Mouse (Mus musculus) right cerebral cortex, postnatal 10 days (tissue): ENCODE data around the gene Sgms1.

Source experiments
- DNase-seq, 2 experiments: peaks; one replicate each; pipeline ENCODE4 v3.0.0; 2021; ENCODE audit warnings: low spot score in 2 of 2

Gene Sgms1

DNA sequence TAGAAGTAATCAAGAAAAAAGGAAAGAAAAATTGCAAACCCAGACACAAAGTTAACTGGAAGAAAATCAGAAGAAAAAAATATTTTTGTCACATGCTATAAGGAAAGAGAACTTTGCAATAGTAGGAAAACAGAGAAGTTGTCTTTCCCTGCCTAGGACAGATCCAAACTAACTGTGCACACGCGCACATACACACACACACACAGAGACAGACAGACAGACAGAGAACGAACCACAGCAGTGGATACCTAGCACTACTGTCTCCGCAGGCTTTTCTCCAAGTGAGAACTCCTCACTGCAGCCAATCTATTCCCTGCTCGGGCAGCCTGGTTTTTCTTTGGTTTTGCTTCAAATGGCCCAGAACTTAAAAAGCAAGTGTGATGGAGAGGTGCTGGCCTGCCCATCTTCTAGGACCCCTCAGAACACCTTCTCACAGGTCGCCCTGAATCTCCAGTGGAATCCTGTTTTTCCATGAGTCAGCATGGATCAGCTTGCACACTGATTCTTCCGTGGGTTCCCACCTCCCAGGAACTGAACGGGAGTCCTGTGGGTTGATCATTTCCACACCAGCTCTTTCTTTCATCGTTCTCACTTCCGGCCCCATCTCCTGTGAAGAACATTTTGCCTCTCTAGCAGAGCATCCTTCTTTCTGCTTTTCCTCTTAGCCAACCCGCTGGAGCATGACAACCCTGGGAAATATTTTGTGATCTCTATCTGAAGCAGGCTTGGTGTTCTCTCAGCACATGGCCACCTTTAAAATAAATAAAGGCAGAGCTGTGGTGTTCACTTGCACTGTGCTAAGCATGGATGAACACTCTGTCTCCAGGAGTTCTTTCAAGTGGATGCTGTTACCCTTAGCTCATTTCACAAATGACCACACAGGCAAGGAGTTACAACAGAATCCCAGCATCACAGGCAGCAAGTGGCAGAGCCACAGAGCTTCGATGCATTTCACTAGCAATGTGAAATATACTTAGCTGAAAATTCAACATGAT lies 96.4 kb downstream of the Sgms1 start:
- no peak for DNase-seq

DNA sequence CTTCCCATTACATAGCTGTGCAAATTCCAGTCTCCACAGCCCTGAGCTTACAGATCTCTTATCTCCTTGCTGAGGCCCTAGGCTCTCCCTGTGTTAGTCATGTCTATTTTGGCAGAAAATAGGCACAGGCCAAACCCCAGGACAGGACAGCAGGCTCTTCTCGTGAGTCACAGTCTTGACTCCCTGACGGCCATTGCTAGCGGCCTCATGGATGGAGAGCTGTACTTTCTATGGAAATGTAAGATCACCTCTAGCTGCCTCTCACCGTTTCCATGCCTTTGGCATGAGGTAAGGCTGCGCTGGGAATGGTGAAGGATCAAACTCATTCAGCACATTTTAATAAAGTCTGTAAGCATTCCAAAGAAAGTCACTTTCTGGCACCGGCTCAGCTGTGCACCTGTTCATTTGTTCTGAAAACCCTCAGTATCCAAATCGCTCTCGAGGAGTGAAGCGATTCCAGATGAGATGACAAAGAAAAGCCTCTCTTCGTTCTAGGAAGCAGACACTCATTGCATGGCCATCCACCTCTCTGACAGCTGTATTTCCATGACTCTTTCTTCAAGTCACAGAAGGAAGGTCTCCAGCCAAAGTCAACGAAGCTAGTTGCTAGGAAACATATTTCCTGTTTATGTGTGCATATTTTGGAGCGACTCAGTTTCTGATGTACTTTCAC lies 97.3 kb downstream of the Sgms1 start:
- DNase-seq, result peak in 1 of 2 experiments; percentile 34

DNA sequence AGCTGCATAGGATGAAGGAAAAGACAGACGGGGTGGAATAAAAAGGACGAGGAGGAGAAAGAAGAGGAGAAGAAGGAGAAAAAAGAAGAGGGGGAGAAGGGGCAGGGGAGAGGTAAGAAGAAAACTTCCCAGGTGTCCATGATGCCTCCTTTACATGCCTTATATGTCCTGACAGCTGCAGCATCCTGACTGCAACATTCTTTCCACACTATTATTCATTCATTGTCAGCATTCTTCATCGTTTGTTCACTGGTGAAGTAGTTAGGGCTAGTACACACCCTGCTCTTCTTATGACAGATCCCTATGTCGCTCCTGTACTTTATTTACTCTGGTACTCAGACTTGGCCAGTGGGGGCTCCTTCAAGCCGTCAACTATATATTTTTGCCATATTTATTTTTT lies 98.4 kb downstream of the Sgms1 start:
- DNase-seq, result no peak

DNA sequence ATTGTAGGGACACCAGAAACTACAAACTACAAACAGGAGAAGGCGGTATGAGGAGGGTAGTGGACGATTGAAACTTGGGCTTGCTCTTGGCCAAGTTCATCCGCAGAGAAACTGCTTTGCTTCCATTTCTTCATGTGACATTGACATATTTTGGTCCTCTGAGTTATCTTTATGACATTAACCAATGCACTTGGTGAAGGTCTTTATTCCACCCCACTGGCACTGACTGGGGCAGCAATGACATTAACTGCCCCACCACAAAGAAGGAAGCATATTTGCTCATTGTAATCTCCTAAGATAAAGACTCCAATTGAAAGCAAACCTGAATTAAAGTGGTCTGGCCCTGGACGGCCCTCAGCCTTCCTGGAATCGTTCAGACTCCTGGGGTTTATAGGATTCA lies 100.6 kb downstream of the Sgms1 start:
- DNase-seq, result no peak

DNA sequence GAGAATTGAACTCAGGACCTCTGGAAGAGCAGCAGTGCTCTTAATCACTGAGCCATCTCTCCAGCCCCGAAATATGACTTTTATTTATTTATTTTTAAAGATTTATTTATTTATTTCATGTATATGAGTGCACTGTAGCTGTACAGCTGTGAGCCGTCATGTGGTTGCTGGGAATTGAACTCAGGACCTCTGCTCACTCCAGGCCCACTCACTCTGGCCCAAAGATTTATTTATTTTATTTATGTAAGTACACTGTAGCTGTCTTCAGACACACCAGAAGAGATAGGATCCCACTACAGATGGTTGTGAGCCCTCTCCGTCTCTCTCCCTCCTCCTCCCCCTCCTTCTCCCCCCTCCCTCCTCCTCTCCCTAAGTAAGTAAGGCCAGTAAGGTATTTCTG lies 101.7 kb downstream of the Sgms1 start:
- no peak for DNase-seq

DNA sequence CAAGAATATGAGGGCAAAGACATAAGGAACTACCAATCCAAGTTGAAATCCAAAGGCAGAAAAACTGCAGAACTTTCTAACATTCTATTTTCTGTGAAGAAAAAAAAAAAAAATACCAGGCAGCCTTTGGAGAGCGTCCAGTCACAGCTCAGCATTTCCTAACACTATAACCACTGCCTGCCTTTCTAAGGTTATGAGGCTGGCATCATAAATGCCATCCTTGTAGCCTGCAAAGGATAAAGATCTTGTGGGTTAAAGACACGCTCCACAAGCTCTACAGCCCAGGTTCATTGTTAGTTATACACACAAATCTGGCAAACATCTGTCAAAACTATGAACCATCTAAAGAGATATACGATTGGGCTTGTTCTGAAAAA lies 104.1 kb downstream of the Sgms1 start:
- no peak for DNase-seq

DNA sequence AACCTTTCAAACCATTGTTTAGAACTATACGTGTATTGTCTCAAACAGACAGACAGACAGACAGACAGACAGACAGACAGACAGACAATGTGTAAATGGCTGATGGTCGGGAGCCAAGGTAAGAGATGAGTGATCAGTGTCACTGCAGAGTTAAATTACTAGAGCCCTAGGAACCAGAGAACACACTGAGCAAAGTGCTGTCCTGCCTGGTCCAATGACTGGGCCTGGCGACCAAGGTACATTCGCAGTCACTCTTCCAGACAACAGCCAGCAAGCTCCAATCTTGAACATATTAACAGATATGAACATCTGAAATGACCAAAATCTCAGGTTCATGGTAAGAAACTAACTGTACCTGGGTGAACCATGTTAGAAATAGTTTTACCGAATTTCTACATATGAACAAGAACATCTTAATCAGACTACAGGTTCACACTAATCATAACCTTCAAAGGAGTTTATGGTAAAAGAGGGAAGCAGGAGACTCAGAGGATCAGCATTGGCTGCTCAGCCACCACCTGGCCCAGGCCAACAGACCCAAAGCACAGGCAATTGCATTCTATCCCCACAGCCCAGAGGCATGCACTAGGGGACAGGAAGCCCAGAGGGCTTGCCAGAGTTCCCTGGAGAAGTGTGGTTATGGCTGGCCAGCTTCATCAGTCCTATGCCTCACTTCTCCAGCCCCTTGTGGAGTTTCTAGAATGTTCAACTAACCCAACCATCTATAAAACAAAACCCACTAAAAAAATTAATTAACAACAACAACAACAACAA lies 104.6 kb downstream of the Sgms1 start:
- DNase-seq, result no peak

DNA sequence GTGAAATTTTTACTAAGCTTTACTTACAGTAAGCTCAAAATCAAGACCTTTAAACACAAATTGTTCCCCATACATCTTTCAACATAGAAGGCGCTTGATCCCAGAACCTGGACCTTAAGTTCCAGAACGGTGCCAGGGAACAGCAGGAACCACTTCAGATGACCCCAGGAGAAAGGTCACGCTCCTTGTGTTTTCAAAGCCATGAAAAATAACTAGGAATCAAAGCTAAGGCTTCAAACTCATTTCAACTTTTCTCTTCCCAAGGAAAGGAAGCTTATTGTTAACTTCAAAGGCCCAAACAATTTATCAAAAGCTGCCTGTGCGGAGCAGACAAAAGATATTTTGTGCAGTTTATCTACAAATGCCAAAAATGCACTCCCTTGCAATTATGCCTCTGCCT lies 107.6 kb downstream of the Sgms1 start:
- DNase-seq, result no peak

DNA sequence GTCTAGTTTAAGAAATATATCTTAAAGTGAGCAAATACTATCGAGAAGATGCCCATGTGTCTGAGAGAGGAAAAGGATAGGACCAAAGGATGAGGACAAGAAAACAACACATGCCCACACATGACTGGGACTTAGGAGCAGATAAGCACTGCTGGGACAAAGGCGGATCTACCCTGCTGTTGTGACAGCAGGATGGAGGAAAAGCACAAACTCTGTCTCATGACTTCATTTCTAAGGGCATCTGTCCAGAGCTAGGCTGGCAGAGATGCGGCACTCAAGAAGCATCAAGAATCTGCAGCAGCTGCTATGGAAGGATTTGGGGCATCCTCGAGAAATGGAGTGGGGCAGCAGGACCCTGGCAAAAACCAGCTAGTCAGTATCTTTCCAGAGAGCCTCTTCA lies 109.1 kb downstream of the Sgms1 start:
- DNase-seq, result peak in 1 of 2 experiments; percentile 35

DNA sequence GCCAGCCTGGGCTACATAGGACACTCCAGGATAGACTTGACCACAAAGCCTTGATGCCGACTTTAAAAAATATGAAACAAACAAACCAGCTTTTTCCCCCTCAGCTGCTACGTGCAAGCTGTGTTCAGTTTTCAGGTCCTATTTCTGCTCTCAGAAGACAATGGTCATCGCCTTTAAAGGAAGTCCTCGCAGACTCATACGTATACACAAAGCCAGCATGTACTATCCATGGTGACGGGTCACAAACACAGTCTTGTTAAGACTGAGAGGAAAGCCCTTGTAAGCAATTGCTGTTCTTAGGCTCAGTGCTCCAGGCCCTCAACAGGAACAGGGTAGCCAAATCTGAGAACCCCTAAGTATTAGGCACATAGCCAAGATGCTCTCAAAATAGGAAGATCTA lies 110.1 kb downstream of the Sgms1 start:
- DNase-seq, result no peak

DNA sequence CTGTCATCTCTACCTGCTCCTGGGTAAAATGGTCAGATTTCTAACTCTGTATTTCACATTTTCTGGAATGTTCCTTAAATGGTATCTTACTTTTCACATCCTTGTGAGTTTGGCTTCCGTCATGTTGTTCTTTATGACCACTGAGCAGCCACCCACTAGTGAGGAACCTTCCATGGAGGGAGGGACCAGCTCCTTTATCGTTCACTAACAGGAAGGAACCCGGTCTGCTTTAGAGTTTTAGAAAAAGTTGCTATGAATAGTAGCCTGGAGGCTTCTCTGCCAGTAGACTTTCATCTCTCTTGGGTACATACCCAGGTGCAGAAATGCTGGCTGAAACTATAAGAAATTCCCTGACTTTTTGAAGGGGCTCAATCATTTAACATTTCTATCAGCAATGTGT lies 111.6 kb downstream of the Sgms1 start:
- no peak for DNase-seq

DNA sequence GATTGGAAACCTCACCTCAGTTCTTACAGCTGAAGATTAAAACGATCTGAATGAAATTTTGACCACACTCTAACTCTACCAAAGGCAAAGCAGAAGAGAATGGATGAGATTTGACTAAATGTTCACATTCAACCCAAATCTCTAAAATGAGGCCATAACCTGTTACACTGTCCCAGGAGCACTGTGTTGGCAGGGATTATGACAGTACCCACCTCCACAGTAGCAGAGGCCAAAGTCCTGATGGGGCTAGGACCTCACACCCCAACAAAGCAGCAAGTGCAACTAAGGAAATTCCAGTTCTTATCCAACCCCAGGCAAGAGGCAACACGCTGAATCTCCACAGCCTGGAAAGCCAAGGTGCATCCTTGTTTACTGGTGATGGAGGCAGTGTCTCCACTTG lies 112.2 kb downstream of the Sgms1 start:
- no peak for DNase-seq

DNA sequence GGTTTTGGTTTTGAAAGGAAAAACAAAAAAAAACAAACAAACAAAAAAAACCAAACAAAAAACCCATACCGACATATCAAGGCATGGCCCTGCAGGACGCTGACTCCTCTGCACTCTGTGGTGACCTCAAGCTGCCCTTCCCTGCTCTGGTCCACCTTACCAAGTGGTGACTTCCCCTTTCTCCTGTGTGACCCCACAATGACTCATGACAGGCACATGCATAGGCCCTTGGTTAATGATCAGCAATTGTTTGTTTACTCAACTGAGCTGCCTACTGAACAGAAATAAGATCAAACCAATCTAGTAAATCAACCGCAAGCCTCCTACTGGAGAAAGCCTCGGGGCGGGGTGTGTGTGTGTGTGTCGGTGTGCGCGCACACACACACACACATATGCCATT lies 112.7 kb downstream of the Sgms1 start:
- no peak for DNase-seq

DNA sequence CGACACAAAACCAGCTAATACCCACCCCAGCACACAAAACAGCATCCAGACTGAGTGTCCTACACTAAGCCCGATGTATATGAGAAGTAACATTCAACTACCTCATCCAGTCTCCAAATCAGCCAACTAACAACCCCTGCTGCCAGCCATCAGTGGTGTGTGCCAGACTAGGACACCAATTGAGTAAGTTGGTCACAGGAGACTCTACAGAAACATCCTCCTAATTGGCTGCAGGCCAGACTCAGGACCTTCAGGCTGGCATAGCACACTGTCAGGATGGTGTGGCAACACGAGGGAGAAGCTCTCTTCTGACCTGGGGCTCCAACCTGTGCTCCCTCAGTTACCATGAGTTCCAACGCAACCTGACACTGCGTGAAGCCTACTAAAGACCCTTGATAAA lies 113.3 kb downstream of the Sgms1 start:
- no peak for DNase-seq

DNA sequence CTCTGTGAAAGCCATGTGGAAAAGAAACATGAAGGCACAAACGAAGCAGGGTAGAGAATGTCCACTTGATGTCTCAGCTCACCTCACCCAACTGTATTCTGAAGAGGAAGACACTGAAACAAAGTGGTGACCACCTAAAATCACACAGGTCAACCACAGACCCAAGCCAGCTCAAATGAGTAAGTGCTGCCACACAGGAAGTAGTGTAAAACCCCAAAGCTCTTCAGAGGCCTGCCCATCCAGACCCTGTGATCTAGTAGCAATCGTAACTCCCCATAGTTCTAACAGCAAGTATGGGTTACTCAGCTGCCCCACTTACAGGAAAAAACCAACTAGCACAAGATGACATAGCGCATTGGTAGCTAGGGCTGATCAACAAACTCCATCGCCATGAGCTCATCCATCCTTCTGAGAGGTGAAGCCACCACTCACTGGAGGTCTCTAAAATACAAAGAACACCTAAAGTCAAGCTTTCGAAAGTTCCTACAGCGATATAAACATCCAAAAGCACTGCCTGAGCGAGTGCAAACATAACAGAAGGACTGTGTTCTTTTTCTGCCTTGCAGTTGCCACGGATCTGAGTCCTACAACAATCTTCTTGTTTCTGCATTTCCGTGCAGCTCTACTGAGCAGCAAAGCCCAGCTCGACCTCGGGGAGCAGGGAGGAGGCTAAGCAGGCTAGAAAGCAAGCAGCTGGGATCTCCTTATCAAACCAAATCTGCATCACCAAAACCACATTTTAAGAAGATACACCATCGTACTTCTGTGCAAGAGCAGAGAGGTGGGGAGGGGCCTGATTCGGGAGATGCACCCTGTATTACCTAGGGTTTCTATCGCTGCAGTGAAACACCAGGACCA lies 114.2 kb downstream of the Sgms1 start:
- DNase-seq, result no peak

DNA sequence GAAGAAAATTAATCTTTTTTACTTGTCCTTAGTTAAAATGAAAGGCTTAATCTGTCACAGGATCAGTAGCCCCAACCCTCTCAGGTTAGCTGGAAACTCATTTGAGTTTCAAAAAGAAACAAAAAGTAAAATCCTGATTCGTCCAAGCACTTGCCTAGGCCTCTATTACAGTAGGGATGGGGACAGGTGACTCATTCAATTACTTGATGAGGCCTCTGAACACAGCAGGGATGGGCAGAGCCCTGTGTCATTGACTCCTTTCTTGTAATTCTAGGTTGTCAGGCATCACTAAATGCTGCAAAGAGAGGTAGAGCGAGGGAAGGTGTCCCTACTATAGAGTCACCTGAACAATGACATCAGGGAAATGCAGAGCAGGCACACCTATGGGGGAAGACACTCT lies 115.4 kb downstream of the Sgms1 start:
- no peak for DNase-seq

DNA sequence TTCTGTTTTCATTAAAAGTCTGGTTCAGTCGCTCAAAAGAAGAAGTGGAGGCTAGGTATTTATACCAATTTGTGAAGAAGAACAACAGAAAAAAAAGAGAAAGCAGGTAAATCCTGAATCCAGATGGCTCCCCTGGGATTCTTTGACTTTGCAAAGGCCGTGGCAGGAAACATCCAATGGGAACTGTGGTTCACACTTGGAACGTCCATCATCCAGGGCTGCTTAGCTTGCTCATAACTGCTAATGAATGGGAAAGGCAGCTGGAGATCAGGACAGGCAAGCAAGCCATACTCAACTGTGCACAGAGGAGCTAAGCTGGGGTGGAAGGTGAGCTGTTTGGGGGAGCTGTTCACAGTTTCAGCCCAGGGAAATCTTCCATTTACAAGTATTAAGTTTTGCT lies 115.8 kb downstream of the Sgms1 start:
- no peak for DNase-seq

DNA sequence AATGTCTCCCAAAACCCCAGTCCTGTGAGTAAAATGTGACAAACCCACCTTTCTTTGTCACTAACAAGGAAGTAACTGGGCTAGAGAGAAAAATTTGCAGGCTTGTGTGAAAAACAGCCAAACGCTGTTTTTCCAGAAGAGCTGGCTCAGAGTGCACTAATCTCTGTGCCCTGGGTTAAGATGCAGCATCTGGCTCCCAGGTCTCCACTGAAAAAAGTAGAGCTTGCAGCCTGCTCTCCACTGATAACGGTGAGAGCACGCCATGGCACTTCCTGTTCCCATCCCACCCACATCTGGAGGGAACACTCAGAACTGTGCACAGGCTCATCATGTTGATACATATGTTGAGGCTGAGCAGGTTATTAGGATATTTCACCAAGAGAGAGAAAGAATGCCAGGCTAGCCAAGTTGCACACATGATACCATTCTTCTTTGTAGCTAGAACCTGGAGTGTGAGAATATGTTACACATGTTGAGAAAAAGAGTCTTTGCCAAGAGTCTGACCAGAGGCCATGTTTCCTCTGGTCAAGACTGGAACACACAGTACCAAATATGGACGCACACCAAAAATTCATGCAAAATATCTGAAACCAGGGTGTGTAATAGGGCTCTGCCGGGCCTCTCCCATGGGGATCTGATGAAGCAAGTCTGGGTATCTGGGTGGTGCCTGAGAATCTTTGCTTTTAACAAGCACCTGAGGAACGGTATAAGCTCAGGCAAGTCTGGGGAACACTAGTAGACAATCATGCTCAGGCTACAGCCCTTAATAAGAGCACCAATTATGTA lies 116.8 kb downstream of the Sgms1 start:
- no peak for DNase-seq

DNA sequence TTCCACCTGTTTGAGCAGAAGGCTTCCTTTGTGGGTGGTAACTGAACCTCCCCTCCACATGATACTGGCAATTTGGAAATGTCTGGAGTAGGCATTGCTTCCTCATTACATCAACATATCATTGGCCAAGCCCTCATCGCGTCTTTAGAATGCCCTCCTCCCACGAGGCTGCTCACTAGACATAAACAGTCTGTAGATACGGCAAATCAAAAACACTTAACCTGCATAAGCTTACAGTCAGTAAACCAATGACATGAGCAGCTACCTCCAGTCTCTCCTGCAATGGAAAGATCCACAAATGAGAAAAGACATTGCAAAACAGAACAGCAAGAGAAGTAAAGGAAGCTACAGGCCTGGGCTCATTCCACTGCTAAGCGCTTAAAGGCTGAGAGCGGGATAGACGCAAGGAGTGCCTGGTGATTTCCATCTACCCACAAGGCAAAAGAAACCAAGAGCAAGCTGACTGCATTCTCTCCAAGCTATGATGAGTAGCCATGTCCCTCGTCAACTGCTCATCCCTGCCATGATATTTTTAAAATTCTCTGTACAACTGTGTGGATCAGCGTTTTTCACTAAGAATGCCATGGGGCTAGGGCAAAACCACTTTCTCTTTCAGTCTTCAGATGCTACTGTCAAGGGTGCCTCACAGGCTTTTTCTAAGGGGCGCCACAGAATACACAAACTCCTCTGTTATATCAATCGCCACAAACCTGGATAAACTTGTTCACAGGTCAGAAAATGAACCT lies 117.9 kb downstream of the Sgms1 start:
- no peak for DNase-seq

DNA sequence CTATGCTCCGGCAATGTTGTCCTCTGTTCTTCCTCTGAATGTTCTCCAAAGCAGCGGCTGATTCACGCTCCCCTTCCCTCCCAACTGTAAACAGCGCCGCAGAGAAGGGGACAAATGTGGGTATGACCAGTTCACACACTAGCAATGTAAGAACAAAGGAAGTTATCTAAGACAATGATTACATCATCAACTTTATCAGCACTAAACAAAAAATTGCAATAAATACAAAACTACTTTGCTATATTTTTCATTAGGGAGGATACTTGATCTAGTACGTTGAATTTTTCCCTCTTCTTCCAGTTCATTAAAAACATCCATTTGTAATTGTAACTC lies 119.7 kb downstream of the Sgms1 start:
- no peak for DNase-seq
